ENCODE assay signal across 8 mouse cellular contexts in genomic region chr7:6358937-6359590, GRCm38 (mm10). TPM values are rescaled to one million over a fixed set of nuclear protein-coding genes. Genes with fewer than 3 reads are reported as not detected.
DNase-seq lines count a peak whose midpoint lies in the region; TF ChIP-seq lines count a peak whose summit lies in the region.

No protein-coding gene starts in this region.

- no peak overlapping the region for H3K27ac ChIP-seq in gastrocnemius, adult 2 months

- DNase-seq in gastrocnemius, adult 2 months: no peak
- DNase-seq in gastrocnemius, adult 8-10 months (ENCODE audit: low spot score in 2 of 2): no peak
- DNase-seq in thymus, postnatal 4 days: peak; percentile 16
- DNase-seq in thymus, postnatal 25 days: no peak
- DNase-seq in embryo, embryonic 11.5 days (ENCODE audit: low read depth, low spot score): peak; percentile 75
- peak; percentile 50 for DNase-seq in lung, postnatal 25 days (ENCODE audit: low spot score)
- no peak for DNase-seq in gastrocnemius, postnatal 36 days
- DNase-seq in testis, postnatal 10 days (ENCODE audit: low spot score): no peak

- H3K4me3 ChIP-seq in gastrocnemius, adult 2 months: no peak overlapping the region

- intact Hi-C loops in gastrocnemius, adult 2 months (cut with DNase I): loop anchor here (1.0 to 5.0 kb wide), 2 partner anchors 71 to 578 kb away; no protein-coding TSS in a partner anchor
- intact Hi-C loops in gastrocnemius, postnatal 36 days (cut with DNase I): loop anchor here (1.0 to 10.0 kb wide), 4 partner anchors 71 to 578 kb away; partner anchors contain the start of gene Zim1

- peak; percentile 72 for TF ChIP-seq CTCF in gastrocnemius, adult 2 months (IDR thresholded peaks at IDR 0.05)

RNA-seq across cellular contexts. Expression of gene Zfp78, which starts 4.0 kb away (rescaled TPM):
- 1 to 10 TPM; 2.1 to 2.4 TPM for total RNA-seq in gastrocnemius, adult 2 months (2021)
- total RNA-seq in gastrocnemius, adult 8-10 months (2022): 1 to 10 TPM; 2.7 to 4.7 (median 3.5) TPM
- 1 to 10 TPM; 1.4 to 2.2 TPM for total RNA-seq in gastrocnemius, postnatal 36 days (2021)

RNA-seq across cellular contexts. Expression of gene Gm3854, which starts 15.5 kb away (rescaled TPM):
- under 1 TPM; 0.45 to 0.51 TPM for total RNA-seq in gastrocnemius, adult 2 months (2021)
- under 1 TPM; 0.24 to 0.54 (median 0.48) TPM for total RNA-seq in gastrocnemius, adult 8-10 months (2022)
- total RNA-seq in gastrocnemius, postnatal 36 days (2021): under 1 TPM; 0.18 to 0.32 TPM

RNA-seq across cellular contexts. Expression of gene Zfp28, which starts 24.0 kb away (rescaled TPM):
- 1 to 10 TPM in 1 of 2 experiments, under 1 TPM in 1; 0.75 to 1.2 TPM for total RNA-seq in gastrocnemius, adult 2 months (2021)
- 1 to 10 TPM in 3 of 4 experiments, under 1 TPM in 1; 0.70 to 2.7 (median 1.1) TPM for total RNA-seq in gastrocnemius, adult 8-10 months (2022)
- 1 to 10 TPM in 1 of 2 experiments, under 1 TPM in 1; 0.77 to 1.2 TPM for total RNA-seq in gastrocnemius, postnatal 36 days (2021)

RNA-seq across cellular contexts. Expression of gene Zfp583, which starts 28.0 kb away (rescaled TPM):
- 1 to 10 TPM in 1 of 2 experiments, under 1 TPM in 1; 0.31 to 1.2 TPM for total RNA-seq in gastrocnemius, adult 2 months (2021)
- total RNA-seq in gastrocnemius, adult 8-10 months (2022): 1 to 10 TPM in 2 of 4 experiments, under 1 TPM in 2; 0.81 to 1.6 (median 1.1) TPM
- under 1 TPM; 0.46 to 0.49 TPM for total RNA-seq in gastrocnemius, postnatal 36 days (2021)

RNA-seq across cellular contexts. Expression of gene Smim17, which starts 39.5 kb away (rescaled TPM):
- total RNA-seq in gastrocnemius, adult 2 months (2021): under 1 TPM; 0.45 to 0.77 TPM
- total RNA-seq in gastrocnemius, adult 8-10 months (2022): under 1 TPM in 3 of 4 experiments, not detected in 1; 0.11 to 0.85 (median 0.36) TPM
- under 1 TPM in 1 of 2 experiments, not detected in 1; 0.32 TPM for total RNA-seq in gastrocnemius, postnatal 36 days (2021)

Comparison
In these comparisons a context has a peak if more than half of its experiments do, and no peak if none do; other contexts are left out.
1. DNase-seq: peak in thymus, postnatal 4 days (single experiment), embryo, embryonic 11.5 days (single experiment) and lung, postnatal 25 days (single experiment); none in gastrocnemius, adult 2 months (single experiment), gastrocnemius, adult 8-10 months (0 of 2), thymus, postnatal 25 days (single experiment), gastrocnemius, postnatal 36 days (0 of 2) and testis, postnatal 10 days (single experiment).